Mouse (Mus musculus) layer of hippocampus, adult 9-11 months (tissue): ENCODE measurements around the gene Gm11595.
"Not testable (repeated sequence)": the region's sequence is repeated elsewhere in the genome, so short reads cannot be mapped to it uniquely, and the experiment has no call there.

ENCODE experiments used
- DNase-seq: peaks from one replicate; pipeline ENCODE4 v3.0.0; 2022

Gm11595 gene

DNA sequence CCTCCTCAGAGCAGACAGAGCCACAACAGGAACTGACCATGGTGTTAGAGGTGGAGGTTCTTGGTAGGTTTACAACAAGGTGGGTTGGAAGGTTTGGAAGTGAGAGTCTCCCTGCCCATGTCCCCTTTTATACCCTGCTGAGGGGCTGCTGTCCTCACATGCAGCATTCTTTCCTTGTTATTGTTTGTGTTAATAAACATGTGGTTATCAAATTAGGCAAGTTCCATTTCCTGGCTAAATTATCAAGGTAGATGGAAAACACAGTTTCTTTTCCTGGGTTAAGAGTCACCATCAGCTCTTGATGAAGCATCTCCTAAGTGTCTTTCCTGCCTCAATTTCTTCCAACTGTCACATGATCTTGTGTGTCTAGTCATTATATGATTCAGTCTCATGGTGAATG is at the start of gene Gm11595:
Gene Gm11595, minus strand, starts transcription at position 101 of the 400 bp plus-strand sequence.
- DNase-seq: not testable (repeated sequence)

DNA sequence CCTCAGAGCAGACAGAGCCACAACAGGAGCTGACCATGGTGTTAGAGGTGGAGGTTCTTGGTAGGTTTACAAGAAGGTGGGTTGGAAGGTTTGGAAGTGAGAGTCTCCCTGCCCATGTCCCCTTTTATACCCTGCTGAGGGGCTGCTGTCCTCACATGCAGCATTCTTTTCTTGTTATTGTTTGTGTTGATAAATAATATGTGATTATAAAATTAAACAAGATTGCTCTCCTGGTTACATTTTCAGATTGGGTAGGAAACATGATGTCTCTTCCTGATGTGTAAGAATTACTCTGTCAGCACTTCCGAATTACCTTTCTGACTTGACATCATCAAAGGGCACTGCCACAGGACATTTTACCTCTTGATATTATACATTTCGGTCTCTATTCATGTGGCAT is 42.9 kb upstream of the Gm11595 start, which contains the start of gene Gm11564:
Gene Gm11564, minus strand, starts transcription at position 101 of the 400 bp plus-strand sequence.
- DNase-seq: not testable (repeated sequence)

DNA sequence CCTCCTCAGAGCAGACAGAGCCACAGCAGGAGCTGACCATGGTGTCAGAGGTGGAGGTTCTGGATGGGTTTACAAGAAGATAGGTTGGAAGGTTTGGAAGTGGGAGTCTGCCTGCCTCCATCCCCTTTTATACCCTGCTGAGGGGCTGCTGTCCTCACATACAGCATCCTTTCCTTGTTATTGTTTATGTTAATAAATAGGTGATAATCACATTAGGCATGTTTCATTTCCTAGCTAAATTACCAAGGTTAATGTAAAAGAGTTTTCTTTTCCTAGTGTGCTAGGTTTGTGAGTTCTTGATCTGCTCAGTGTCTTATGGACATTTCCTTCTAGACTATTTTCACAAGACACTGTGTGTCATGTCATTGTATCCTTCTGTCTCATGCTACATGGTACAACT is 37.1 kb upstream of the Gm11595 start, which contains the start of gene Krtap4-13:
Gene Krtap4-13, minus strand, starts transcription at position 101 of the 400 bp plus-strand sequence.
- not testable (repeated sequence) for DNase-seq

DNA sequence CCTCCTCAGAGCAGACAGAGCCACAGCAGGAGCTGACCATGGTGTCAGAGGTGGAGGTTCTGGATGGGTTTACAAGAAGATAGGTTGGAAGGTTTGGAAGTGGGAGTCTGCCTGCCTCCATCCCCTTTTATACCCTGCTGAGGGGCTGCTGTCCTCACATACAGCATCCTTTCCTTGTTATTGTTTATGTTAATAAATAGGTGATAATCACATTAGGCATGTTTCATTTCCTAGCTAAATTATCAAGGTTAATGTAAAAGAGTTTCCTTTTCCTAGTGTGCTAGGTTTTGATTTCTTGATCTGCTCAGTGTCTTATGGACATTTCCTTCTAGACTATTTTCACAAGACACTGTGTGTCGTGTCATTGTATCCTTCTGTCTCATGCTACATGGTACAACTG is 31.6 kb upstream of the Gm11595 start, which contains the start of gene Gm11554:
Gene Gm11554, minus strand, starts transcription at position 101 of the 400 bp plus-strand sequence.
- DNase-seq: not testable (repeated sequence)

DNA sequence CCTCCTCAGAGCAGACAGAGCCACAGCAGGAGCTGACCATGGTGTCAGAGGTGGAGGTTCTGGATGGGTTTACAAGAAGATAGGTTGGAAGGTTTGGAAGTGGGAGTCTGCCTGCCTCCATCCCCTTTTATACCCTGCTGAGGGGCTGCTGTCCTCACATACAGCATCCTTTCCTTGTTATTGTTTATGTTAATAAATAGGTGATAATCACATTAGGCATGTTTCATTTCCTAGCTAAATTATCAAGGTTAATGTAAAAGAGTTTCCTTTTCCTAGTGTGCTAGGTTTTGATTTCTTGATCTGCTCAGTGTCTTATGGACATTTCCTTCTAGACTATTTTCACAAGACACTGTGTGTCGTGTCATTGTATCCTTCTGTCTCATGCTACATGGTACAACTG is 26.1 kb upstream of the Gm11595 start, which contains the start of gene Gm11569:
Gene Gm11569, minus strand, starts transcription at position 101 of the 400 bp plus-strand sequence.
- not testable (repeated sequence) for DNase-seq

DNA sequence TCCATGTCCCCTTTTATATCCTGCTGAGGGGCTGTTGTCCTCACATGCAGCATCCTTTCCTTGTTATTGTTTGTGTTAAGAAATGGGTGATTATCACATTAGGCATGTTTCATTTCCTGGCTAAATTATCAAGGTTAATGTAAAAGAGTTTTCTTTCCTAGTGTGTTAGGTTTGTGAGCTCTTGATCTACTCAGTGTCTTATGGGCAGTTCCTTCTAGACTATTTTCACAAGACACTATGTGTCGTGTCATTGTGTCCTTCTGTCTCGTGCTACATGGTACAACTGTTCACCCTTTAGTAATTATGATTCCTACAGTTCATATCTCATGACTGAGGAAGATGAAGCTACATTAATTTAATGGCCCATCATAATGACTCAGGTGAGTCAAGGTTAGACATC is 20.7 kb upstream of the Gm11595 start, which contains the start of gene Gm11596:
Gene Gm11596, minus strand, starts transcription at position 101 of the 400 bp plus-strand sequence.
- DNase-seq: no peak

DNA sequence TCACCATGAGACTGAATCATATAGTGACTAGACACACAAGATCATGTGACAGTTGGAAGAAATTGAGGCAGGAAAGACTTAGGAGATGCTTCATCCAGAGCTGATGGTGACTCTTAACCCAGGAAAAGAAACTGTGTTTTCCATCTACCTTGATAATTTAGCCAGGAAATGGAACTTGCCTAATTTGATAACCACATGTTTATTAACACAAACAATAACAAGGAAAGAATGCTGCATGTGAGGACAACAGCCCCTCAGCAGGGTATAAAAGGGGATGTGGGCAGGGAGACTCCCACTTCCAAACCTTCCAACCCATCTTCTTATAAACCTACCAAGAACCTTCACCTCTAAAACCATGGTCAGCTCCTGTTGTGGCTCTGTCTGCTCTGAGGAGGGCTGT is 12.2 kb upstream of the Gm11595 start, which contains the start of gene Krtap4-9:
Gene Krtap4-9, plus strand, starts transcription at position 301 of the 400 bp plus-strand sequence.
- DNase-seq: not testable (repeated sequence)

DNA sequence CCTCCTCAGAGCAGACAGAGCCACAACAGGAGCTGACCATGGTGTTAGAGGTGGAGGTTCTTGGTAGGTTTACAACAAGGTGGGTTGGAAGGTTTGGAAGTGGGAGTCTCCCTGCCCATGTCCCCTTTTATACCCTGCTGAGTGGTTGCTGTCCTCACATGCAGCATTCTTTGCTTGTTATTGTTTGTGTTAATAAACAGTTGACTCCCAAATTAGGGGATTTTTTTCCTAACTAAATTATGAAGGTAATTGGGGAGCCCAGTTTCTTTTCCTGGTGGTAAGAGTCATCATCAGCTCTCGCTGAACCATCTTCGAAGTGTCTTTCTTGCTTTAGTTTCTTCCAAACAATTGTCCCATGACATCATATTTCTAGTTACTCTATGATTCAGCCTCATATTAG is 7.9 kb upstream of the Gm11595 start, which contains the start of gene Krtap4-8:
Gene Krtap4-8, minus strand, starts transcription at position 101 of the 400 bp plus-strand sequence.
- DNase-seq: no peak

DNA sequence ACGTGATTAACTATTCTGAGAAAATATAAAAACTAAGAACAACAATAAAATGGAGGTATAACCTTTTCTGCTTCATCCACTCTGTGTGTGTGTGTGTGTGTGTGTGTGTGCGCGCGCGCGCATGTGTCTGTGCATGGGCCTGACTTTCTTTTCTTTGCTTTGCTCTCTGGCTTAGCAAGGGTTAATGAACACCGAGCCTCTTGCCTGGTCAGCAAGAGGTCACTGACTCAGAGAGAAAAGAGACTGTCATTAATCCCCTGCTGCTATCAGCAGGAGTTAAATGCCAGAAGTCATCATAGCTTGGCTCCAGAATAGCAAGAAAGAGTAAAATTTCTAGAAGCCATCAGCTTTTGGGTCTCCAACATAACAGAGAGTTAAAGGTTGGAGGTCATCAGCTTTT is 5.7 kb upstream of the Gm11595 start:
- DNase-seq: no peak

DNA sequence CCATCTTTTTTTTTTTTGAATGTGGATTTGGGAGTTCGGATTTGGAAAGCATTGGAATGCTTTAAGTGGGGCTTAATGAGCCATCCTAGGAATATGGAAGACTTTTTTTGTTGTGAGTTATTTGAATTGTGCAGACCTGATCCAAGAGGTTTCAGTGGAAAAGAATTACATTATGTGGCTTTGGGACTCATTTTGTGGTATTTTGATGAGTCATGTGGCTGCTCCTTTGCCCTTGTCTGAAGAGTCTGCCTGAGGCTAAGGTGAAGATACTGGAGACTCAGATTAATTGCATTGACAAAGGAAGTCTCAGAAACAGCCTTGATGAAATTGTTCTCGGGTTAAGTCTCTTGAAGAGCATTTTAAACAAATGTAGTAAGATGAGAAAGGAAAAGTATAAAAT is 4.3 kb downstream of the Gm11595 start:
- DNase-seq: no peak

DNA sequence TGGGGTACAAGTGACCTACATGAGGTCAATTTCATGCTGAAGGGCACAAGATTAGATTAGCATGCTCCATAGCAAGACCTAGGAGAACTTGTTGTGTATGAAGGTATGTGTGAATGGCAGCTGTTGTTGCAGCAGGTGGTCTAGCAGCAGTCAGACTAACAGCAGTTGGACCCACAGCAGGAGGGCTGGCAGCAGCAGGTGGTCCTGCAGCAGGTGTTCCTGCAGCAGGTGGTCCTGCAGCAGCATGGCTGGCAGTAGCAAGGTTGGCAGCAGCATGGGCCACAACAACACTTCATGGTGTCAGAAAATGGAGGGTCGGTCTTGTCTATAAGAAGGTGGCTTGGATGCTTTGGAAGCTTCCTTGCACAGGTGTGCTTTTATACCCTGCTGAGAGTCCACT is 13.8 kb downstream of the Gm11595 start:
- no peak for DNase-seq

DNA sequence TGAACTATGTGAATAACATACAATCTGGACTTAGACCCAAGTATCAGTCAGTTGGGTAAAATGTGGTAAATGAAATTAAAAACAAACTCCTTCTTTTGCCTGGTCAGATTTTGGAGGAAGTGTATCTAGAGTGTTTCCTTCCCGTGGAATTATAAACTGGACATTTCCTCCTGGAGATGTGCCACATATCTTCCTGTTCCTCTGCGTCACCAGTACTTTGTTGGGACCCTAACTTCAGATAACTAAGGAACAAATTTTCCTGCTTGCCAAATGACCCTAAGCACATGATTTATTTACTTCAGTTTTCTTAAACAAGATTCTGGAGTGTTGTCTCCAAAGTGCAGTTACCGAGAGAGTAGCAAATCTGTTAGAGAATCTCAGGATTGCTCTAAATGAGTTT is 28.7 kb downstream of the Gm11595 start:
- no peak for DNase-seq

DNA sequence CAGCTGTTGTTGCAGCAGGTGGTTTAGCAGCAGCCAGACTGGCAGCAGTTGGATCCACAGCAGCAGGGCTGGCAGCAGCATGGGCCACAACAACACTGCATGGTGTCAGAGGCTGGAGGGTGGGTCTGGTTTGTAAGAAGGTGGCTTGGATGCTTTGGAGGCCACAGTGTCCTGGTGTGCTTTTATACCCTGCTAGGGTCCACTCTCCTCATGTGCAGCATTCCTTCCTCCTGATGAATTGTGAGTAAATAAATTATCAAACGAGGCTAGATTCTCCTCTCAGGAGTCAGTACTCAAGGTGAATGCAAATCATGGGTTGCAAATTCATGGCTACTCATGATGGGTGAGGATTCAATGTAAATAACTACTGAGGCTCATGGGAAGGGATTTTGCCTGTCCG is 38.5 kb downstream of the Gm11595 start, which contains the start of gene Gm14180:
Gene Gm14180, minus strand, starts transcription at position 101 of the 400 bp plus-strand sequence.
- DNase-seq: no peak

DNA sequence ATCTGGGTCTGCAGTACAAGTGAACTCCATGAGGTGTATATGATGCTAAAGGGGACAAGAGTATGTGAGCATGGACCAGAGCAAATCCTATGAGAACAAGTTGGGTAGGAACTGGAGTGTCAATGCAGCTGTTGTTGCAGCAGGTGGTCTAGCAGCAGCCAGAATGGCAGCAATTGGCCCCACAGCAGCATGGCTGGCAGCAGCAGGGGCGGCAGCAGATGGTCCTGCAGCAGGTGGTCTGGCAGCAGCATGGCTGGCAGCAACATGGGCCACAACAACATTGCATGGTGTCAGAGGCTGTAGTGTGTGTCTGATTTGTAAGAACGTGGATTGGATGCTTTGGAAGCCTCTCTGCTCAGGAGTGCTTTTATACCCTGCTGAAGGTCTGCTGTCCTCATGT is 48.7 kb downstream of the Gm11595 start:
- no peak for DNase-seq
